Comparison of ENCODE assay signal across 18 mouse cellular contexts in genomic region chr13:52878823-52879222, GRCm38 (mm10). TPM values are rescaled to one million over a fixed set of nuclear protein-coding genes. Genes with fewer than 3 reads are reported as not detected.
DNase-seq lines count a peak whose midpoint lies in the region; ATAC-seq and TF ChIP-seq lines count a peak whose summit lies in the region.
"Had no signal": no experiment of that assay in that cellular context is flagged by ENCODE, and none has a peak within 500 bp of the region (broad histone marks: within the 10 kb centered on the region; RNA-seq: fewer than 3 reads in every experiment).

No protein-coding gene starts in this region.

- peaks cover 47% of the 10 kb centered on the region for H3K4me1 ChIP-seq in hindbrain, embryonic 13.5 days (replicated peaks)
- no peaks in the 10 kb centered on the region for H3K4me1 ChIP-seq in hindbrain, embryonic 11.5 days (replicated peaks; ENCODE audit: control insufficient read depth, insufficient read depth, low read length)
- peaks cover 7% of the 10 kb centered on the region for H3K4me1 ChIP-seq in lung, embryonic 16.5 days (replicated peaks; ENCODE audit: control insufficient read depth, insufficient read depth, low read length)
- no peaks in the 10 kb centered on the region for H3K4me1 ChIP-seq in lung, postnatal 0 days (ENCODE audit: insufficient read depth, low read depth, low read length)
- peaks cover 34% of the 10 kb centered on the region for H3K4me1 ChIP-seq in embryonic facial prominence, embryonic 15.5 days
- H3K4me1 ChIP-seq in stomach, postnatal 0 days (replicated peaks; ENCODE audit: control insufficient read depth, insufficient read depth): no peaks in the 10 kb centered on the region
- H3K4me1 ChIP-seq in midbrain, embryonic 11.5 days (ENCODE audit: control insufficient read depth, insufficient read depth, low read length): 0 out of 2 replicates have a peak, but pooled peaks cover 3% of the 10 kb centered on the region
- H3K4me1 ChIP-seq: liver, embryonic 15.5 days had no signal

- TF ChIP-seq CTCF in lung, postnatal 0 days (IDR thresholded peaks at IDR 0.05): no peak
- TF ChIP-seq CTCF in stomach, postnatal 0 days (IDR thresholded peaks at IDR 0.05; ENCODE audit: low read depth): no peak

- H3K4me3 ChIP-seq in hindbrain, embryonic 13.5 days: no peak overlapping the region
- no peak overlapping the region for H3K4me3 ChIP-seq in hindbrain, embryonic 11.5 days (ENCODE audit: low read depth, low read length)
- H3K4me3 ChIP-seq in lung, embryonic 16.5 days (ENCODE audit: low read length): no peak overlapping the region
- no peak overlapping the region for H3K4me3 ChIP-seq in lung, postnatal 0 days (ENCODE audit: low read depth, low read length)
- H3K4me3 ChIP-seq in embryonic facial prominence, embryonic 15.5 days (replicated peaks): no peak overlapping the region
- H3K4me3 ChIP-seq in stomach, postnatal 0 days (ENCODE audit: low read depth, low read length): no peak overlapping the region
- H3K4me3 ChIP-seq in midbrain, embryonic 11.5 days (ENCODE audit: low read depth, low read length): no peak overlapping the region
- H3K4me3 ChIP-seq: embryonic facial prominence, embryonic 12.5 days; hindbrain, embryonic 15.5 days; limb, embryonic 15.5 days; liver, embryonic 15.5 days; neural tube, embryonic 12.5 days had no signal

- H3K36me3 ChIP-seq in hindbrain, embryonic 13.5 days: no peaks in the 10 kb centered on the region
- H3K36me3 ChIP-seq in hindbrain, embryonic 11.5 days (ENCODE audit: control insufficient read depth, insufficient read depth, low read length): no peaks in the 10 kb centered on the region
- H3K36me3 ChIP-seq in lung, embryonic 16.5 days (ENCODE audit: control insufficient read depth, insufficient read depth, low read length): no peaks in the 10 kb centered on the region
- H3K36me3 ChIP-seq in lung, postnatal 0 days (ENCODE audit: insufficient read depth, low read length): no peaks in the 10 kb centered on the region
- H3K36me3 ChIP-seq in embryonic facial prominence, embryonic 15.5 days: 0 out of 2 replicates have a peak, but pooled peaks cover 3% of the 10 kb centered on the region
- H3K36me3 ChIP-seq in stomach, postnatal 0 days (ENCODE audit: control insufficient read depth, insufficient read depth, low read length): no peaks in the 10 kb centered on the region
- H3K36me3 ChIP-seq in midbrain, embryonic 11.5 days (ENCODE audit: control insufficient read depth, insufficient read depth, low read length): no peaks in the 10 kb centered on the region
- H3K36me3 ChIP-seq: embryonic facial prominence, embryonic 12.5 days; hindbrain, embryonic 15.5 days; limb, embryonic 15.5 days; liver, embryonic 15.5 days; neural tube, embryonic 12.5 days had no signal

- no peaks in the 10 kb centered on the region for H3K9me3 ChIP-seq in hindbrain, embryonic 13.5 days
- no peaks in the 10 kb centered on the region for H3K9me3 ChIP-seq in hindbrain, embryonic 11.5 days (ENCODE audit: control insufficient read depth, low read length)
- no peaks in the 10 kb centered on the region for H3K9me3 ChIP-seq in lung, embryonic 16.5 days (ENCODE audit: control insufficient read depth, low read length)
- H3K9me3 ChIP-seq in lung, postnatal 0 days (ENCODE audit: low read length): no peaks in the 10 kb centered on the region
- H3K9me3 ChIP-seq in embryonic facial prominence, embryonic 15.5 days (replicated peaks): no peaks in the 10 kb centered on the region
- no peaks in the 10 kb centered on the region for H3K9me3 ChIP-seq in stomach, postnatal 0 days (ENCODE audit: control insufficient read depth, low read length)
- H3K9me3 ChIP-seq in midbrain, embryonic 11.5 days (ENCODE audit: control insufficient read depth, low read length): no peaks in the 10 kb centered on the region
- H3K9me3 ChIP-seq: embryonic facial prominence, embryonic 12.5 days; hindbrain, embryonic 15.5 days; limb, embryonic 15.5 days; liver, embryonic 15.5 days; neural tube, embryonic 12.5 days had no signal

- DNase-seq in hindbrain, embryonic 11.5 days (ENCODE audit: low spot score): no peak
- DNase-seq in lung, postnatal 0 days (ENCODE audit: low spot score): no peak
- DNase-seq in stomach, postnatal 0 days (ENCODE audit: low spot score): no peak
- no peak for DNase-seq in midbrain, embryonic 11.5 days (ENCODE audit: low spot score, missing footprints)
- DNase-seq: adrenal gland, adult 8-10 months; cerebellum, adult 9-11 months; heart, adult 18-20 months; kidney, adult 18-20 months; lung, postnatal 14 days; thymus, postnatal 25 days had no signal

- no peaks in the 10 kb centered on the region for H3K27me3 ChIP-seq in hindbrain, embryonic 13.5 days
- no peaks in the 10 kb centered on the region for H3K27me3 ChIP-seq in hindbrain, embryonic 11.5 days (ENCODE audit: control insufficient read depth, insufficient read depth, low read length)
- no peaks in the 10 kb centered on the region for H3K27me3 ChIP-seq in lung, embryonic 16.5 days (ENCODE audit: control insufficient read depth, insufficient read depth, low read depth, low read length)
- no peaks in the 10 kb centered on the region for H3K27me3 ChIP-seq in lung, postnatal 0 days (replicated peaks; ENCODE audit: insufficient read depth, low read length)
- H3K27me3 ChIP-seq in embryonic facial prominence, embryonic 15.5 days: no peaks in the 10 kb centered on the region
- H3K27me3 ChIP-seq in stomach, postnatal 0 days (ENCODE audit: control insufficient read depth, insufficient read depth, low read length): no peaks in the 10 kb centered on the region
- no peaks in the 10 kb centered on the region for H3K27me3 ChIP-seq in midbrain, embryonic 11.5 days (ENCODE audit: control insufficient read depth, insufficient read depth, low read length)
- H3K27me3 ChIP-seq: embryonic facial prominence, embryonic 12.5 days; hindbrain, embryonic 15.5 days; limb, embryonic 15.5 days; liver, embryonic 15.5 days; neural tube, embryonic 12.5 days had no signal

- H3K9ac ChIP-seq in hindbrain, embryonic 13.5 days: 0 out of 2 replicates have a peak overlapping the region, but pooled peaks have one; percentile 4
- no peak overlapping the region for H3K9ac ChIP-seq in hindbrain, embryonic 11.5 days (ENCODE audit: low read depth, low read length)
- H3K9ac ChIP-seq in lung, embryonic 16.5 days (ENCODE audit: low read length): no peak overlapping the region
- no peak overlapping the region for H3K9ac ChIP-seq in lung, postnatal 0 days (replicated peaks; ENCODE audit: low read depth)
- H3K9ac ChIP-seq in embryonic facial prominence, embryonic 15.5 days: no peak overlapping the region
- no peak overlapping the region; the same call in 1 of the 2 replicates for H3K9ac ChIP-seq in stomach, postnatal 0 days (ENCODE audit: low read length)
- no peak overlapping the region for H3K9ac ChIP-seq in midbrain, embryonic 11.5 days (ENCODE audit: low read length)
- H3K9ac ChIP-seq: embryonic facial prominence, embryonic 12.5 days; hindbrain, embryonic 15.5 days; limb, embryonic 15.5 days; liver, embryonic 15.5 days; neural tube, embryonic 12.5 days had no signal

- no peak overlapping the region for H3K4me2 ChIP-seq in hindbrain, embryonic 13.5 days
- H3K4me2 ChIP-seq in hindbrain, embryonic 11.5 days (replicated peaks; ENCODE audit: low read depth, low read length): no peak overlapping the region
- no peak overlapping the region for H3K4me2 ChIP-seq in lung, embryonic 16.5 days (ENCODE audit: low read depth, low read length)
- H3K4me2 ChIP-seq in lung, postnatal 0 days (replicated peaks; ENCODE audit: low read depth, low read length): no peak overlapping the region
- no peak overlapping the region for H3K4me2 ChIP-seq in embryonic facial prominence, embryonic 15.5 days (replicated peaks)
- no peak overlapping the region for H3K4me2 ChIP-seq in stomach, postnatal 0 days (replicated peaks; ENCODE audit: low read depth)
- no peak overlapping the region for H3K4me2 ChIP-seq in midbrain, embryonic 11.5 days
- H3K4me2 ChIP-seq: embryonic facial prominence, embryonic 12.5 days; hindbrain, embryonic 15.5 days; liver, embryonic 15.5 days; neural tube, embryonic 12.5 days had no signal

- no peak for ATAC-seq in hindbrain, embryonic 13.5 days (ENCODE audit: low FRiP score)
- ATAC-seq in hindbrain, embryonic 11.5 days (ENCODE audit: low FRiP score): no peak
- no peak for ATAC-seq in lung, embryonic 16.5 days (ENCODE audit: low read depth)
- no peak for ATAC-seq in lung, postnatal 0 days
- ATAC-seq in embryonic facial prominence, embryonic 15.5 days (ENCODE audit: insufficient number of reproducible peaks, low FRiP score, low TSS enrichment, low read depth): no peak
- no peak for ATAC-seq in stomach, postnatal 0 days (ENCODE audit: low FRiP score, low TSS enrichment)
- no peak for ATAC-seq in midbrain, embryonic 11.5 days (ENCODE audit: low FRiP score)

- no peak overlapping the region for H3K27ac ChIP-seq in hindbrain, embryonic 13.5 days
- no peak overlapping the region for H3K27ac ChIP-seq in hindbrain, embryonic 11.5 days (ENCODE audit: low read depth, low read length)
- H3K27ac ChIP-seq in lung, embryonic 16.5 days (ENCODE audit: low read length): 0 out of 2 replicates have a peak overlapping the region, but pooled peaks have one; percentile 1
- H3K27ac ChIP-seq in lung, postnatal 0 days (ENCODE audit: low read length): no peak overlapping the region
- H3K27ac ChIP-seq in embryonic facial prominence, embryonic 15.5 days (replicated peaks): peak overlapping the region; percentile 86
- peak overlapping the region; percentile 87 for H3K27ac ChIP-seq in stomach, postnatal 0 days (replicated peaks)
- no peak overlapping the region for H3K27ac ChIP-seq in midbrain, embryonic 11.5 days (ENCODE audit: low read depth, low read length)
- H3K27ac ChIP-seq: hindbrain, embryonic 15.5 days; liver, embryonic 15.5 days; neural tube, embryonic 12.5 days had no signal

- no peak for TF ChIP-seq EP300 in lung, postnatal 0 days (IDR thresholded peaks at IDR 0.05)
- TF ChIP-seq EP300 in stomach, postnatal 0 days (optimal IDR thresholded peaks at IDR 0.05): no peak

- 52% methylated on average over 7 of the region's 7 CpGs for WGBS in hindbrain, embryonic 13.5 days
- 56% methylated on average over 7 of the region's 7 CpGs for WGBS in hindbrain, embryonic 11.5 days
- 75% methylated on average over 7 of the region's 7 CpGs for WGBS in lung, embryonic 16.5 days
- 76% methylated on average over 7 of the region's 7 CpGs for WGBS in lung, postnatal 0 days
- whole genome bisulfite sequencing in embryonic facial prominence, embryonic 15.5 days: 63% methylated on average over 7 of the region's 7 CpGs
- 76% methylated on average over 7 of the region's 7 CpGs for WGBS in stomach, postnatal 0 days
- WGBS in midbrain, embryonic 11.5 days: 54% methylated on average over 7 of the region's 7 CpGs

RNA-seq across cellular contexts. Expression of gene Auh, which starts 50.7 kb away (rescaled TPM):
- 61.8 and 64.6 TPM in 2 replicates for polyA plus RNA-seq in hindbrain, embryonic 13.5 days (2015; fragmentation: Nextera tagmentation; extraction: Ambion mirVana)
- 44.3 and 46.9 TPM in 2 replicates for polyA plus RNA-seq in hindbrain, embryonic 11.5 days (2014; fragmentation: Nextera tagmentation; extraction: Ambion mirVana)
- 44.6 TPM in 2 replicates for polyA plus RNA-seq in lung, embryonic 16.5 days (2015; fragmentation: Nextera tagmentation; extraction: Ambion mirVana)
- 43.3 and 45.1 TPM in 2 replicates for polyA plus RNA-seq in lung, postnatal 0 days (2015; fragmentation: Nextera tagmentation; extraction: Ambion mirVana)
- 46.5 and 48.2 TPM in 2 replicates for polyA plus RNA-seq in embryonic facial prominence, embryonic 15.5 days (2015; fragmentation: Nextera tagmentation; extraction: Ambion mirVana)
- 41.4 and 47.8 TPM in 2 replicates for polyA plus RNA-seq in stomach, postnatal 0 days (2015; fragmentation: Nextera tagmentation; extraction: Ambion mirVana)
- 38.7 and 39.6 TPM in 2 replicates for polyA plus RNA-seq in midbrain, embryonic 11.5 days (2014; fragmentation: Nextera tagmentation; extraction: Ambion mirVana)

Comparison
In these comparisons a context has a peak if more than half of its experiments do, and no peak if none do; other contexts are left out.
1. H3K27ac ChIP-seq: peak in lung, embryonic 16.5 days (single experiment), embryonic facial prominence, embryonic 15.5 days (single experiment) and stomach, postnatal 0 days (single experiment); none in hindbrain, embryonic 13.5 days (single experiment), hindbrain, embryonic 11.5 days (single experiment), lung, postnatal 0 days (single experiment) and midbrain, embryonic 11.5 days (single experiment).